Mouse (Mus musculus) brain, adult 10 weeks (tissue): ENCODE data around the gene Ecsit. TPM values are rescaled to one million over a fixed set of nuclear protein-coding genes. Genes with fewer than 3 reads are reported as not detected.

Experiments used
- polyA plus RNA-seq: library from polyadenylated mRNA; stranded (reverse); fragments of 350-450 nt; fragmentation: Illumina TruSeq; extraction: RNeasy Lipid Tissue Mini Kit (QIAGEN cat#74804); gene quantifications from one replicate; pipeline ENCODE4 v1.2.3, GENCODE M21; 2015; ENCODE audit warnings: low read depth, low replicate concordance

Ecsit gene
- polyA plus RNA-seq: 63.5 TPM

GRCm38 (mm10) chr9:22085022-22085834 is at the start of gene Ecsit:
Gene Ecsit (minus strand): TSS chr9:22085438.

GRCm38 (mm10) chr9:22116740-22117426 is 31.6 kb upstream of the Ecsit start, which contains the start of gene Elof1:
Gene Elof1 (minus strand): TSS chr9:22117172.

DNA sequence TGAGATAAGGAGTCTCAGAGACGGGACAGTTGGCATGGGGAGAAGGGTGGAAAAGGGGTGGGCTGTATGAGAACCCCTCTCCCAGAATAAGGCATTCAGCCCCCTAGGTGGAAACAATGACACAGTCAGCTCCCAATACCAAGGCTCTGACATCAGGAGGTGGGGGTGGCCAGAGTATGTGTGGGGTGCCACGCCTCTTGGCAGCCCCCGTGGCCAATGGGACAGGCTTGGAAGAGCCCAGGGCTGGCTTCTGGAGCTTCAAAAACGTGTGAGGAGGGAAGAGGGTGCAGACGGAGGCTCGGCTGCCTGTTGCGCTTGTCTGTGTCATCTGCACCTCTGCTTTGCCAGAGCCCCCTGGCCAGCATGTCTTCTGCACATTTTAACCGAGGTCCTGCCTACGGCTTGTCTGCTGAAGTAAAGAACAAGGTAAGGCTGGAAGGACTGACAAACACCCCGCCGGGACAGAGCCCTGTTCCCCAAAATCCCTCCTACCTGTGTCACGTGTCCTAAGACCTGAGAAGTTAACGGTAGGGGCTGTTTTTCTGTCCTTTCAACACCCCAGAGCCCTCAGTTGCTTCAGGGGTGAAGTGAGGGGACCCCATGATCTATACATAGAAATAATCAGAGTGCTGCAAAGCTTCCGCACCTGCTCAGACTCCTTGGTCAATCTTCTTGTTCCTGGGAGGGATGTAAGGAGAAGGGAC is 13.9 kb upstream of the Ecsit start, which contains the start of gene Cnn1:
Gene Cnn1 (plus strand): TSS at position 224 of the 704 bp plus-strand sequence.

GRCm38 (mm10) chr9:22070791-22071573 is 14.3 kb downstream of the Ecsit start, which contains the start of the genes Gm49318 and Zfp653:
Gene Gm49318 (minus strand): TSS chr9:22071259.
Gene Zfp653 (minus strand): TSS chr9:22071376.

GRCm38 (mm10) chr9:22051958-22052254 is 33.3 kb downstream of the Ecsit start, which contains the start of gene Elavl3:
Gene Elavl3 (minus strand): TSS chr9:22052023.

Other genes with a start within 250 kb of the Ecsit start
- gene Angptl8, start 249.9 kb downstream of the Ecsit start, polyA plus RNA-seq: not detected
- gene Dock6, start 232.8 kb downstream of the Ecsit start, polyA plus RNA-seq: 14.2 TPM
- gene Rab3d, start 167.2 kb downstream of the Ecsit start, polyA plus RNA-seq: 6.5 TPM
- 17.4 TPM for gene Ccdc159, start 158.0 kb downstream of the Ecsit start, polyA plus RNA-seq
- gene Tmem205, start 157.9 kb downstream of the Ecsit start, polyA plus RNA-seq: 55.2 TPM
- 109 TPM for gene Plppr2, start 148.4 kb downstream of the Ecsit start, polyA plus RNA-seq
- 17.0 TPM for gene Swsap1, start 129.7 kb downstream of the Ecsit start, polyA plus RNA-seq
- gene Epor, start 121.9 kb downstream of the Ecsit start, polyA plus RNA-seq: 11.1 TPM
- gene Rgl3, start 96.0 kb downstream of the Ecsit start, polyA plus RNA-seq: 1.7 TPM
- 5.1 TPM for gene Ccdc151, start 82.8 kb downstream of the Ecsit start, polyA plus RNA-seq
- 85.6 TPM for gene Prkcsh, start 82.6 kb downstream of the Ecsit start, polyA plus RNA-seq
- 107 TPM for gene Elavl3, start 33.4 kb downstream of the Ecsit start, polyA plus RNA-seq
- 1.0 TPM for gene Gm49318, start 14.2 kb downstream of the Ecsit start, polyA plus RNA-seq
- 18.0 TPM for gene Zfp653, start 14.1 kb downstream of the Ecsit start, polyA plus RNA-seq
- 1.4 TPM for gene Cnn1, start 13.8 kb upstream of the Ecsit start, polyA plus RNA-seq
- gene Elof1, start 31.7 kb upstream of the Ecsit start, polyA plus RNA-seq: 146 TPM
- gene Acp5, start 50.3 kb upstream of the Ecsit start, polyA plus RNA-seq: 0.58 TPM
- 79.6 TPM for gene Pigyl, start 71.4 kb upstream of the Ecsit start, polyA plus RNA-seq
- gene Zfp872, start 102.7 kb upstream of the Ecsit start, polyA plus RNA-seq: not detected
- gene Zfp809, start 140.3 kb upstream of the Ecsit start, polyA plus RNA-seq: 17.8 TPM
- 2.5 TPM for gene Zfp599, start 174.5 kb upstream of the Ecsit start, polyA plus RNA-seq
- gene Zfp810, start 222.2 kb upstream of the Ecsit start, polyA plus RNA-seq: 17.0 TPM